Mouse (Mus musculus) cortical plate, adult 2 months (tissue): Measurements from ENCODE around the gene Chchd3.

Experiments
- CTCF ChIP-seq: fragments of 200-500 bp; IDR thresholded peaks from 2 replicates; pipeline ENCODE4 v1.5.1; 2011; ENCODE audit warnings: mild to moderate bottlenecking, control low read depth, low read length; ENCODE audit not compliant: insufficient read depth; ENCODE audit errors: extremely low read depth
- POLR2A ChIP-seq: fragments of 200-500 bp; IDR thresholded peaks from 2 replicates; pipeline ENCODE4 v1.6.1; 2011; ENCODE audit warnings: mild to moderate bottlenecking, low read length, control low read depth; ENCODE audit not compliant: insufficient read depth; ENCODE audit errors: extremely low read depth

DNA sequence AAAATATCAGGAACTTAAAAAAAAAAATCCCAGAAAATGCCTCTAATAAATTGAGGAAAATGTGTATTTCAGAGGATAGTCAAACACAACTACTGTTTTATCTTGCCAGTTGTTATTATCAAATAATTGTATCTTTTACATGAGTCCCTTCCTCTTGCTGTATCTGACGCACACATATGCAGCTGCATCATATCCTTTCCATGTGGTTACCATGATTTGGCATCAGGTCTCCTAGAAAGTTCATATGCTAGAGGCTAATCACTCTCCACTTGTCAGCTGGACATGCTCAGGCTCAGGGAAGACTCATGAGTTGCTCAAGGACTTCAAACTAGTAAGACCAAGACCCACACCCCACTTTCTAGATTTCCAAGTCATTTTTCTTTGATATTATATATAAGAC lies 122.4 kb downstream of the Chchd3 start:
- TF ChIP-seq CTCF, result no peak
- no peak for TF ChIP-seq POLR2A
